Mouse (Mus musculus) hindbrain, embryonic 15.5 days (tissue): ENCODE measurements around the gene Cfb. TPM values are rescaled to one million over a fixed set of nuclear protein-coding genes. Genes with fewer than 3 reads are reported as not detected.
"Not testable (repeated sequence)": the region's sequence is repeated elsewhere in the genome, so short reads cannot be mapped to it uniquely, and the experiment has no call there.

Experiments used
- ATAC-seq: fragments of 200-750 bp; cut with Nextera tagmentation; 2 replicates; pipeline ENCODE4 v1.8.0; 2017; ENCODE audit warnings: low read depth, moderate number of reproducible peaks, moderate TSS enrichment; ENCODE audit not compliant: low FRiP score
- H3K27ac ChIP-seq: fragments of 300-500 bp; sonication (generic); replicated peaks from 2 replicates; pipeline ENCODE4 v1.5.1; 2015; ENCODE audit warnings: mild to moderate bottlenecking, inconsistent platforms
- H3K27me3 ChIP-seq: fragments of 300-500 bp; sonication (generic); 2 replicates; pipeline ENCODE4 v1.6.1; 2015; ENCODE audit warnings: control low read depth, inconsistent platforms
- H3K36me3 ChIP-seq: fragments of 300-500 bp; sonication (generic); 2 replicates; pipeline ENCODE4 v1.6.1; 2015; ENCODE audit warnings: control low read depth, inconsistent platforms
- H3K4me1 ChIP-seq: fragments of 300-500 bp; sonication (generic); replicated peaks from 2 replicates; pipeline ENCODE4 v1.6.1; 2015; ENCODE audit warnings: control low read depth, inconsistent platforms
- H3K4me2 ChIP-seq: fragments of 300-500 bp; sonication (generic); 2 replicates; pipeline ENCODE4 v1.6.1; 2015; ENCODE audit warnings: moderate library complexity, mild to moderate bottlenecking, inconsistent platforms
- H3K4me3 ChIP-seq: fragments of 300-500 bp; sonication (generic); 2 replicates; pipeline ENCODE4 v1.5.1; 2015; ENCODE audit warnings: mild to moderate bottlenecking, inconsistent platforms
- H3K9ac ChIP-seq: fragments of 300-500 bp; sonication (generic); 2 replicates; pipeline ENCODE4 v1.6.1; 2015; ENCODE audit warnings: inconsistent platforms
- H3K9me3 ChIP-seq: fragments of 300-500 bp; sonication (generic); 2 replicates; pipeline ENCODE4 v1.6.1; 2016; ENCODE audit warnings: control low read depth, inconsistent platforms
- WGBS: fragments of 180-500 bp; shearing (Covaris S2); methylation state at CpG from one replicate; pipeline ENCODE4 v1.1.7; 2015; 5-methylcytosine and 5-hydroxymethylcytosine counted together
- microRNA-seq: library from miRNA; unstranded; fragments of <30 nt; microRNA quantifications from one replicate; pipeline ENCODE4, GENCODE M21; 2016
- polyA plus RNA-seq: library from polyadenylated mRNA; unstranded; fragments of >200 nt; fragmentation: Nextera tagmentation; extraction: Ambion mirVana; gene quantifications from 2 replicates; pipeline ENCODE4 v1.2.1, GENCODE M21; 2015

The Cfb gene
- polyA plus RNA-seq, 1 experiment from 2014 or later, result 2.5 TPM

GRCm38 (mm10) chr17:34813747-34814146 lies 48.6 kb downstream of the Cfb start:
- H3K4me3 ChIP-seq, H3K9me3 ChIP-seq, H3K4me2 ChIP-seq, H3K4me1 ChIP-seq, H3K27me3 ChIP-seq, H3K27ac ChIP-seq, H3K9ac ChIP-seq, ATAC-seq, H3K36me3 ChIP-seq: not testable (repeated sequence)
- 62% methylated on average over 12 of the region's 12 CpGs for WGBS

- Histone ChIP-seq H3K4me2 (no peak overlapping the region), H3K27me3 (no peaks in the 10 kb centered on the region), H3K9me3 (no peaks in the 10 kb centered on the region), H3K36me3 (no peaks in the 10 kb centered on the region), H3K4me3 (no peak overlapping the region), H3K4me1 (no peaks in the 10 kb centered on the region), H3K27ac (no peak overlapping the region), H3K9ac (no peak overlapping the region)
- WGBS, result 77% methylated on average over 15 of the region's 15 CpGs
- ATAC-seq, result no peak
Measured at GRCm38 (mm10) chr17:34811275-34811674, 51.0 kb downstream of the Cfb start.

GRCm38 (mm10) chr17:34810811-34811210 lies 51.5 kb downstream of the Cfb start:
- H3K4me3 ChIP-seq, H3K27me3 ChIP-seq, H3K4me2 ChIP-seq, H3K36me3 ChIP-seq, H3K9ac ChIP-seq, H3K4me1 ChIP-seq, H3K9me3 ChIP-seq, ATAC-seq, H3K27ac ChIP-seq: not testable (repeated sequence)
- 87% methylated on average over 8 of the region's 8 CpGs for WGBS

GRCm38 (mm10) chr17:34810411-34810810 lies 51.9 kb downstream of the Cfb start:
- WGBS, result 80% methylated on average over 5 of the region's 5 CpGs
- not testable (repeated sequence) for H3K4me2 ChIP-seq, ATAC-seq, H3K9me3 ChIP-seq, H3K9ac ChIP-seq, H3K4me3 ChIP-seq, H3K36me3 ChIP-seq, H3K4me1 ChIP-seq, H3K27ac ChIP-seq, H3K27me3 ChIP-seq

GRCm38 (mm10) chr17:34808599-34809205 lies 53.6 kb downstream of the Cfb start:
- H3K4me1 ChIP-seq, result no peaks in the 10 kb centered on the region
- no peak overlapping the region for H3K9ac ChIP-seq
- no peaks in the 10 kb centered on the region for H3K27me3 ChIP-seq
- no peaks in the 10 kb centered on the region for H3K36me3 ChIP-seq
- ATAC-seq, result no peak
- H3K9me3 ChIP-seq, result no peaks in the 10 kb centered on the region; the same call in 1 of the 2 replicates
- H3K27ac ChIP-seq, result no peak overlapping the region
- no peak overlapping the region for H3K4me3 ChIP-seq
- no peak overlapping the region for H3K4me2 ChIP-seq
- WGBS, result 90% methylated on average over 6 of the region's 6 CpGs

GRCm38 (mm10) chr17:34807176-34807575 lies 55.1 kb downstream of the Cfb start:
- Histone ChIP-seq H3K9ac (no peak overlapping the region), H3K27ac (no peak overlapping the region), H3K9me3 (no peaks in the 10 kb centered on the region; the same call in 1 of the 2 replicates), H3K4me1 (no peaks in the 10 kb centered on the region), H3K4me3 (no peak overlapping the region), H3K4me2 (no peak overlapping the region), H3K36me3 (no peaks in the 10 kb centered on the region), H3K27me3 (no peaks in the 10 kb centered on the region)
- no peak for ATAC-seq
- 68% methylated on average over 3 of the region's 3 CpGs for WGBS

Small RNA genes within 50 kb of the gene (microRNA-seq; reads per million reads assigned to microRNA genes)
- gene Mir6970 (0.65 reads per million), gene Mir6971 (3.7 reads per million, percentile 15 among the genes with 10 or more reads in this experiment), gene Mir6972 (not detected)

Other genes starting within 250 kb of the Cfb start
- gene Egfl8, start 246.5 kb downstream of the Cfb start, polyA plus RNA-seq, result 10.1 and 12.8 TPM in 2 replicates
- 19.1 and 20.4 TPM in 2 replicates for gene Ppt2, start 234.0 kb downstream of the Cfb start, polyA plus RNA-seq
- gene Prrt1, start 233.0 kb downstream of the Cfb start, polyA plus RNA-seq, result 6.8 and 9.8 TPM in 2 replicates
- 16.1 and 16.4 TPM in 2 replicates for gene Fkbpl, start 217.8 kb downstream of the Cfb start, polyA plus RNA-seq
- gene Atf6b, start 215.4 kb downstream of the Cfb start, polyA plus RNA-seq, result 108 and 120 TPM in 2 replicates
- 0.27 and 0.31 TPM in 2 replicates for gene Tnxb, start 192.0 kb downstream of the Cfb start, polyA plus RNA-seq
- gene C4b, start 118.6 kb downstream of the Cfb start, polyA plus RNA-seq, result 0.21 and 0.47 TPM in 2 replicates
- not detected in 2 replicates for gene Cyp21a1, start 58.0 kb downstream of the Cfb start, polyA plus RNA-seq
- 43.9 TPM in 2 replicates for gene Stk19, start 25.6 kb downstream of the Cfb start, polyA plus RNA-seq
- gene Dxo, start 25.5 kb downstream of the Cfb start, polyA plus RNA-seq, result 67.2 and 68.3 TPM in 2 replicates
- 59.4 and 63.4 TPM in 2 replicates for gene Skiv2l, start 12.3 kb downstream of the Cfb start, polyA plus RNA-seq
- 81.0 and 94.4 TPM in 2 replicates for gene Nelfe, start 12.1 kb downstream of the Cfb start, polyA plus RNA-seq
- gene Zbtb12, start 17.0 kb upstream of the Cfb start, polyA plus RNA-seq, result 11.9 and 12.9 TPM in 2 replicates
- not detected in 2 replicates for gene Gm20547, start 19.5 kb upstream of the Cfb start, polyA plus RNA-seq
- 2.4 and 3.7 TPM in 2 replicates for gene C2, start 35.7 kb upstream of the Cfb start, polyA plus RNA-seq
- gene Ehmt2, start 36.0 kb upstream of the Cfb start, polyA plus RNA-seq, result 90.9 and 96.7 TPM in 2 replicates
- gene Slc44a4, start 51.9 kb upstream of the Cfb start, polyA plus RNA-seq, result 0.09 TPM in 1 of 2 replicates, not detected in the other
- gene Neu1, start 68.7 kb upstream of the Cfb start, polyA plus RNA-seq, result 35.9 and 38.3 TPM in 2 replicates
- 0.31 and 0.51 TPM in 2 replicates for gene Hspa1b, start 96.7 kb upstream of the Cfb start, polyA plus RNA-seq
- gene Gm20481, start 107.4 kb upstream of the Cfb start, polyA plus RNA-seq, result 1.0 TPM in 1 of 2 replicates, not detected in the other
- 12.0 and 13.1 TPM in 2 replicates for gene Hspa1a, start 109.6 kb upstream of the Cfb start, polyA plus RNA-seq
- gene Hspa1l, start 110.2 kb upstream of the Cfb start, polyA plus RNA-seq, result 1.3 and 1.8 TPM in 2 replicates
- gene Lsm2, start 119.3 kb upstream of the Cfb start, polyA plus RNA-seq, result 109 and 113 TPM in 2 replicates
- 60.4 and 68.7 TPM in 2 replicates for gene Vars, start 138.5 kb upstream of the Cfb start, polyA plus RNA-seq
- gene Vwa7, start 154.1 kb upstream of the Cfb start, polyA plus RNA-seq, result 0.14 TPM in 2 replicates
- gene Sapcd1, start 165.5 kb upstream of the Cfb start, polyA plus RNA-seq, result 1.6 and 2.3 TPM in 2 replicates
- 1.6 and 3.4 TPM in 2 replicates for gene Msh5, start 184.2 kb upstream of the Cfb start, polyA plus RNA-seq
- gene Clic1, start 187.4 kb upstream of the Cfb start, polyA plus RNA-seq, result 87.4 TPM in 2 replicates
- gene Ddah2, start 196.5 kb upstream of the Cfb start, polyA plus RNA-seq, result 349 and 367 TPM in 2 replicates
- gene Ly6g6c, start 202.9 kb upstream of the Cfb start, polyA plus RNA-seq, result 0.18 TPM in 1 of 2 replicates, not detected in the other
- gene Mpig6b, start 203.7 kb upstream of the Cfb start, polyA plus RNA-seq, result 0.22 and 0.25 TPM in 2 replicates
- 0.43 and 0.53 TPM in 2 replicates for gene Ly6g6e, start 214.4 kb upstream of the Cfb start, polyA plus RNA-seq
- gene Ly6g6d, start 215.5 kb upstream of the Cfb start, polyA plus RNA-seq, result 1.2 and 1.8 TPM in 2 replicates
- 0.24 TPM in 1 of 2 replicates, not detected in the other for gene Ly6g6f, start 223.1 kb upstream of the Cfb start, polyA plus RNA-seq
- 102 and 106 TPM in 2 replicates for gene Abhd16a, start 226.7 kb upstream of the Cfb start, polyA plus RNA-seq
- not detected in 2 replicates for gene Ly6g5c, start 245.8 kb upstream of the Cfb start, polyA plus RNA-seq